Mouse (Mus musculus): Measurements from ENCODE around the gene Hk1. TPM values are rescaled to one million over a fixed set of nuclear protein-coding genes. Genes with fewer than 3 reads are reported as not detected.
A peak's percentile ranks its signal among the peaks of the same experiment; 100 is the strongest.

Hk1 gene
- total and polyA plus RNA-seq, 3 experiments = 192 to 740 (median 441) TPM

DNA sequence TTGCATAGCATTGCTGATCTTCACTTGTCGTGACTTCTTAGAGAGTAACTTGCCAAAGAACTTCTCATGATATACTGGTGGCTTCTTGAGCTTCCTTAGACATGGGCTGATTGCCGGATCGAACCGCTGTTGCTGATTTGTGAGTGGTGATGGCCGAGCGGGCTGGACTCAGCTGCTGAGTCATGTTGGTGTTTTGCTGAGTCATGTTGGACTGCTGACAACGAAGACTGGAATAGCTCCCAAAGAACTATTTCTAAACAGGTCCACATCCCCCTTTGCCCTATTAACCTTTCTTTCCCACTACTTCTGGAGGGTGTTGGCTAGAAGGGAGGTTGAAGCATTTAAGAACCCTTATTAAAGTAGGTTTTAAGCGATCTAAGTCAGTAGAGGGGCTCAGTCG is 135.6 kb downstream of the Hk1 start:
- Histone ChIP-seq H3K4me3 (ENCODE audit: control insufficient read depth in 1 of 2, insufficient read depth in 1 of 2, low read depth in 2 of 2, low read length in 2 of 2) (no peak overlapping the region), H3K9me3 (replicated peaks; ENCODE audit: insufficient read depth, low read length) (no peaks in the 10 kb centered on the region), H3K4me1 (ENCODE audit: control insufficient read depth in 1 of 2, insufficient read depth in 2 of 2, low read length in 2 of 2) (peaks cover 0 to 13% of the 10 kb centered on the region in 2 experiments; a peak in 2 of 4 replicates), H3K79me2 (ENCODE audit: control insufficient read depth, insufficient read depth, low read length, poor library complexity) (no peaks in the 10 kb centered on the region), H3K9ac (ENCODE audit: control insufficient read depth, low read depth, low read length, poor library complexity, severe bottlenecking) (no peak overlapping the region), H3K27ac (ENCODE audit: control insufficient read depth, low read depth, low read length) (no peak overlapping the region), H3K27me3 (ENCODE audit: control insufficient read depth in 1 of 2, insufficient read depth in 2 of 2, low read length in 2 of 2) (no peaks in the 10 kb centered on the region; a peak in 1 of 4 replicates), H3K36me3 (ENCODE audit: control insufficient read depth in 1 of 2, insufficient read depth in 2 of 2, low read length in 2 of 2) (no peaks in the 10 kb centered on the region)
- DNase-seq (ENCODE audit: low read depth, low spot score) = no peak
- TF ChIP-seq MYC (IDR thresholded peaks at IDR 0.05; ENCODE audit: low read depth, low read length) (no peak), MXI1 (IDR thresholded peaks at IDR 0.05; ENCODE audit: low read depth, low read length) (no peak), CHD1 (IDR thresholded peaks at IDR 0.05; ENCODE audit: low read depth, low read length) (no peak), MEF2A (IDR thresholded peaks at IDR 0.05; ENCODE audit: extremely low read depth, insufficient replicate concordance, low read depth, low read length, poor library complexity, severe bottlenecking) (no peak), POLR2A (IDR thresholded peaks at IDR 0.05; ENCODE audit: control insufficient read depth in 1 of 2, insufficient read depth in 1 of 2, low read depth in 1 of 2, low read length in 2 of 2, poor library complexity in 1 of 2) (no peak), USF2 (IDR thresholded peaks at IDR 0.05; ENCODE audit: borderline replicate concordance in 1 of 2, insufficient read depth in 1 of 2, low read depth in 1 of 2, low read length in 2 of 2) (no peak), ZMIZ1 (IDR thresholded peaks at IDR 0.05; ENCODE audit: low read depth, low read length) (no peak), NRF1 (IDR thresholded peaks at IDR 0.05; ENCODE audit: insufficient read depth, low read depth, low read length, poor library complexity, severe bottlenecking) (no peak), MYB (IDR thresholded peaks at IDR 0.05; ENCODE audit: low read depth, low read length) (no peak), EP300 (IDR thresholded peaks at IDR 0.05; ENCODE audit: low read depth in 1 of 2, low read length in 2 of 2) (no peak), CHD2 (IDR thresholded peaks at IDR 0.05; ENCODE audit: low read length) (no peak), TBP (IDR thresholded peaks at IDR 0.05; ENCODE audit: low read depth, low read length) (no peak), RAD21 (IDR thresholded peaks at IDR 0.05; ENCODE audit: low read depth, low read length) (no peak), ETS1 (IDR thresholded peaks at IDR 0.05; ENCODE audit: low read depth, low read length) (no peak), TAL1 (IDR thresholded peaks at IDR 0.05; ENCODE audit: low read length) (no peak), SIN3A (IDR thresholded peaks at IDR 0.05; ENCODE audit: low read length) (no peak), JUND (IDR thresholded peaks at IDR 0.05; ENCODE audit: low read depth, low read length) (no peak), GABPA (IDR thresholded peaks at IDR 0.05; ENCODE audit: low read depth, low read length) (no peak), GATA1 (IDR thresholded peaks at IDR 0.05; ENCODE audit: low read depth, low read length) (no peak), BHLHE40 (IDR thresholded peaks at IDR 0.05; ENCODE audit: borderline replicate concordance, low read depth, low read length) (no peak)

DNA sequence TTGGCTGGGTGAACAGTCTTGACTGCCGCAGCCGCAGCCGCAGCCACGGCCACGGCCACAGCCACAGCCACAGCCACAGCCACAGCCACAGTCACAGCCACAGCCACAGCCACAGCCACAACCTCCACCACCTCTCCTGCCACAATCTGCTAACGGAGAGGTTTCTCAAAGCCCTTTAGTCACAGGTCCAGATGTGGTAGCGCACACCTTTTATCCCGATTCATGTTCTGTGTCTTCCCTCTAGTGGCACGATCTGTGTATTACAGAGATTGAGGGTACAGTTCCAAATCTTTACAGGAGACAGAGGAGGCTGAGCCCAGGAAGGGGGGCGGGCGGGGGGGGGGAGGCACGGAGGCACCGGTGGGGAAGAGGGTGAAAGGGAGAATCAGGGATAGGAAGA is 136.8 kb downstream of the Hk1 start:
- Histone ChIP-seq H3K4me3 (ENCODE audit: control insufficient read depth in 1 of 2, insufficient read depth in 1 of 2, low read depth in 2 of 2, low read length in 2 of 2) (no peak overlapping the region), H3K36me3 (ENCODE audit: control insufficient read depth in 1 of 2, insufficient read depth in 2 of 2, low read length in 2 of 2) (no peaks in the 10 kb centered on the region), H3K9ac (ENCODE audit: control insufficient read depth, low read depth, low read length, poor library complexity, severe bottlenecking) (no peak overlapping the region), H3K27me3 (ENCODE audit: control insufficient read depth in 1 of 2, insufficient read depth in 2 of 2, low read length in 2 of 2) (no peaks in the 10 kb centered on the region; a peak in 1 of 4 replicates), H3K9me3 (replicated peaks; ENCODE audit: insufficient read depth, low read length) (no peaks in the 10 kb centered on the region), H3K27ac (ENCODE audit: control insufficient read depth, low read depth, low read length) (no peak overlapping the region), H3K79me2 (ENCODE audit: control insufficient read depth, insufficient read depth, low read length, poor library complexity) (no peaks in the 10 kb centered on the region), H3K4me1 (ENCODE audit: control insufficient read depth in 1 of 2, insufficient read depth in 2 of 2, low read length in 2 of 2) (peaks cover 0 to 4% of the 10 kb centered on the region in 2 experiments; a peak in 2 of 4 replicates)
- no peak for TF ChIP-seq ZNF384 (IDR thresholded peaks at IDR 0.05; ENCODE audit: low read depth, low read length)
- peak; percentile 93 for TF ChIP-seq SMC3 (IDR thresholded peaks at IDR 0.05; ENCODE audit: low read depth, low read length)
- peak; percentile 93 for TF ChIP-seq ZC3H11A (IDR thresholded peaks at IDR 0.05; ENCODE audit: low read depth, low read length)
- TF ChIP-seq USF2 (IDR thresholded peaks at IDR 0.05; ENCODE audit: borderline replicate concordance in 1 of 2, insufficient read depth in 1 of 2, low read depth in 1 of 2, low read length in 2 of 2) = no peak
- TF ChIP-seq E2F4 (IDR thresholded peaks at IDR 0.05; ENCODE audit: borderline replicate concordance, low read depth, low read length) = no peak
- TF ChIP-seq ZMIZ1 (IDR thresholded peaks at IDR 0.05; ENCODE audit: low read depth, low read length) = no peak
- no peak for TF ChIP-seq BHLHE40 (IDR thresholded peaks at IDR 0.05; ENCODE audit: borderline replicate concordance, low read depth, low read length)
- TF ChIP-seq KAT2A (conservative IDR thresholded peaks at IDR 0.05; ENCODE audit: low read depth, low read length) = no peak
- TF ChIP-seq MYB (IDR thresholded peaks at IDR 0.05; ENCODE audit: low read depth, low read length) = no peak
- peak; percentile 88 for TF ChIP-seq RAD21 (IDR thresholded peaks at IDR 0.05; ENCODE audit: low read depth, low read length)
- TF ChIP-seq CHD2 (IDR thresholded peaks at IDR 0.05; ENCODE audit: low read length) = no peak
- TF ChIP-seq RCOR1 (IDR thresholded peaks at IDR 0.05; ENCODE audit: low read depth, low read length) = no peak
- TF ChIP-seq CTCF (IDR thresholded peaks at IDR 0.05 in 2 of 3, conservative IDR thresholded peaks at IDR 0.05 in 1 of 3; ENCODE audit: control insufficient read depth in 1 of 3, insufficient read depth in 1 of 3, low read depth in 2 of 3, low read length in 3 of 3, poor library complexity in 1 of 3, severe bottlenecking in 1 of 3) = peak; percentile 32 to 84 (median 48)
- DNase-seq (ENCODE audit: low read depth, low spot score) = peak; percentile 66
